Mouse (Mus musculus): Measurements from ENCODE around the gene Aim2.

The Aim2 gene

GRCm38 (mm10) chr1:173391754-173392153, 41.1 kb downstream of the Aim2 start:
- DNase-seq (ENCODE audit: low read depth, low spot score): no peak

GRCm38 (mm10) chr1:173398323-173398970, 47.8 kb downstream of the Aim2 start:
- DNase-seq (ENCODE audit: low read depth, low spot score): peak; percentile 40

- no peak for DNase-seq (ENCODE audit: low read depth, low spot score)
Measured at GRCm38 (mm10) chr1:173404696-173405309, 54.1 kb downstream of the Aim2 start.

GRCm38 (mm10) chr1:173409066-173409465, 58.4 kb downstream of the Aim2 start:
- DNase-seq (ENCODE audit: low read depth, low spot score): no peak

GRCm38 (mm10) chr1:173411863-173412262, 61.2 kb downstream of the Aim2 start:
- no peak for DNase-seq (ENCODE audit: low read depth, low spot score)

- no peak for DNase-seq (ENCODE audit: low read depth, low spot score)
Measured at GRCm38 (mm10) chr1:173414631-173415030, 64.0 kb downstream of the Aim2 start.

GRCm38 (mm10) chr1:173418516-173418915, 67.8 kb downstream of the Aim2 start:
- DNase-seq (ENCODE audit: low read depth, low spot score): no peak

GRCm38 (mm10) chr1:173418936-173419621, 68.4 kb downstream of the Aim2 start:
- no peak for DNase-seq (ENCODE audit: low read depth, low spot score)

GRCm38 (mm10) chr1:173420374-173420773, 69.7 kb downstream of the Aim2 start:
- no peak for DNase-seq (ENCODE audit: low read depth, low spot score)

- DNase-seq (ENCODE audit: low read depth, low spot score): no peak
Measured at GRCm38 (mm10) chr1:173426345-173426744, 75.7 kb downstream of the Aim2 start.

GRCm38 (mm10) chr1:173427385-173427784, 76.7 kb downstream of the Aim2 start:
- no peak for DNase-seq (ENCODE audit: low read depth, low spot score)

- no peak for DNase-seq (ENCODE audit: low read depth, low spot score)
Measured at GRCm38 (mm10) chr1:173429995-173430699, 79.5 kb downstream of the Aim2 start.

GRCm38 (mm10) chr1:173432411-173432810, 81.7 kb downstream of the Aim2 start:
- DNase-seq (ENCODE audit: low read depth, low spot score): no peak

- no peak for DNase-seq (ENCODE audit: low read depth, low spot score)
Measured at GRCm38 (mm10) chr1:173437161-173437953, 86.7 kb downstream of the Aim2 start.

GRCm38 (mm10) chr1:173440681-173441080, 90.0 kb downstream of the Aim2 start:
- DNase-seq (ENCODE audit: low read depth, low spot score): no peak

- no peak for DNase-seq (ENCODE audit: low read depth, low spot score)
Measured at GRCm38 (mm10) chr1:173441210-173441609, 90.5 kb downstream of the Aim2 start.

- no peak for DNase-seq (ENCODE audit: low read depth, low spot score)
Measured at GRCm38 (mm10) chr1:173443061-173443460, 92.4 kb downstream of the Aim2 start.

- DNase-seq (ENCODE audit: low read depth, low spot score): no peak
Measured at GRCm38 (mm10) chr1:173447067-173447466, 96.4 kb downstream of the Aim2 start.

GRCm38 (mm10) chr1:173450621-173451020, 99.9 kb downstream of the Aim2 start:
- no peak for DNase-seq (ENCODE audit: low read depth, low spot score)

- DNase-seq (ENCODE audit: low read depth, low spot score): no peak
Measured at GRCm38 (mm10) chr1:173451665-173452064, 101.0 kb downstream of the Aim2 start.

- DNase-seq (ENCODE audit: low read depth, low spot score): peak; percentile 40
Measured at GRCm38 (mm10) chr1:173456139-173456754, 105.6 kb downstream of the Aim2 start.
